Mouse (Mus musculus): Measurements from ENCODE around the gene Sgpl1. TPM values are rescaled to one million over a fixed set of nuclear protein-coding genes. Genes with fewer than 3 reads are reported as not detected.

The Sgpl1 gene
- polyA plus RNA-seq, 1 experiment from 2014 or later: 91.0 TPM

GRCm38 (mm10) chr10:61162366-61162765, 14.9 kb upstream of the Sgpl1 start:
- Histone ChIP-seq H3K4me1 (ENCODE audit: control insufficient read depth, insufficient read depth, low read length) (no peaks in the 10 kb centered on the region), H3K27ac (replicated peaks; ENCODE audit: low read depth, low read length) (no peak overlapping the region), H3K4me3 (ENCODE audit: low read depth, low read length) (no peak overlapping the region), H3K9ac (ENCODE audit: low read length) (no peak overlapping the region), H3K36me3 (ENCODE audit: control insufficient read depth, insufficient read depth, low read length) (no peaks in the 10 kb centered on the region), H3K4me2 (ENCODE audit: low read depth, severe bottlenecking) (no peak overlapping the region), H3K9me3 (ENCODE audit: control insufficient read depth, low read length) (no peaks in the 10 kb centered on the region), H3K27me3 (ENCODE audit: control insufficient read depth, insufficient read depth, low read length) (no peaks in the 10 kb centered on the region)
- ATAC-seq (ENCODE audit: insufficient number of reproducible peaks, low FRiP score, low TSS enrichment, low read depth) (no peak), DNase-seq (ENCODE audit: low spot score) (no peak)
- WGBS: 70% methylated on average over 3 of the region's 3 CpGs

DNA sequence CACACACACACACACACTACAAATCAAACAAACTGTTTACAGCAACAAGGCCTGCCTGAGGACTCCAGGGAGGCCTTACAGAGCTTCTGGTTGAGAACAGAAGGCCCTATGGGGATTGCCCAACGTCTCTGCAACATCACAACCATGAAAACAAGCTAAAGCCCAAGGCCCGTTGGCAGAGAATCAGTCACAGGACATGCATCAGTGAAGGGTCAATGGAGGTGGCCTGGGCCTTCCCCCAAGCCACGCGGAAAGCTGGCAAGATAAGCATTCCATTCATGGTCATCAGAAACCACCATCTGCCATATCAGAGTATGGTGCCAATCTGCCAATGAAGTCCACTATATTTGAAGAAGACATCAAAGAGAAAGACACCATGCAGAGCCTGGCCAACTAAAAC, 13.2 kb upstream of the Sgpl1 start:
- DNase-seq (ENCODE audit: low spot score) (no peak), ATAC-seq (ENCODE audit: insufficient number of reproducible peaks, low FRiP score, low TSS enrichment, low read depth) (no peak)
- no peak overlapping the region for H3K4me2 ChIP-seq (ENCODE audit: low read depth, severe bottlenecking)
- H3K27me3 ChIP-seq (ENCODE audit: control insufficient read depth, insufficient read depth, low read length): no peaks in the 10 kb centered on the region
- no peak overlapping the region for H3K27ac ChIP-seq (replicated peaks; ENCODE audit: low read depth, low read length)
- H3K4me1 ChIP-seq (ENCODE audit: control insufficient read depth, insufficient read depth, low read length): no peaks in the 10 kb centered on the region
- no peaks in the 10 kb centered on the region for H3K36me3 ChIP-seq (ENCODE audit: control insufficient read depth, insufficient read depth, low read length)
- H3K4me3 ChIP-seq (ENCODE audit: low read depth, low read length): no peak overlapping the region
- no peak overlapping the region for H3K9ac ChIP-seq (ENCODE audit: low read length)
- WGBS: 83% methylated on average over 4 of the region's 4 CpGs
- no peaks in the 10 kb centered on the region for H3K9me3 ChIP-seq (ENCODE audit: control insufficient read depth, low read length)

GRCm38 (mm10) chr10:61160089-61160488, 12.6 kb upstream of the Sgpl1 start:
- Histone ChIP-seq H3K9me3 (ENCODE audit: control insufficient read depth, low read length) (no peaks in the 10 kb centered on the region), H3K4me1 (ENCODE audit: control insufficient read depth, insufficient read depth, low read length) (no peaks in the 10 kb centered on the region), H3K27ac (replicated peaks; ENCODE audit: low read depth, low read length) (no peak overlapping the region), H3K9ac (ENCODE audit: low read length) (no peak overlapping the region), H3K27me3 (ENCODE audit: control insufficient read depth, insufficient read depth, low read length) (no peaks in the 10 kb centered on the region), H3K4me2 (ENCODE audit: low read depth, severe bottlenecking) (no peak overlapping the region), H3K4me3 (ENCODE audit: low read depth, low read length) (no peak overlapping the region), H3K36me3 (ENCODE audit: control insufficient read depth, insufficient read depth, low read length) (no peaks in the 10 kb centered on the region)
- no peak for ATAC-seq (ENCODE audit: insufficient number of reproducible peaks, low FRiP score, low TSS enrichment, low read depth)
- DNase-seq (ENCODE audit: low spot score): no peak
- WGBS: 81% methylated on average over 7 of the region's 7 CpGs

DNA sequence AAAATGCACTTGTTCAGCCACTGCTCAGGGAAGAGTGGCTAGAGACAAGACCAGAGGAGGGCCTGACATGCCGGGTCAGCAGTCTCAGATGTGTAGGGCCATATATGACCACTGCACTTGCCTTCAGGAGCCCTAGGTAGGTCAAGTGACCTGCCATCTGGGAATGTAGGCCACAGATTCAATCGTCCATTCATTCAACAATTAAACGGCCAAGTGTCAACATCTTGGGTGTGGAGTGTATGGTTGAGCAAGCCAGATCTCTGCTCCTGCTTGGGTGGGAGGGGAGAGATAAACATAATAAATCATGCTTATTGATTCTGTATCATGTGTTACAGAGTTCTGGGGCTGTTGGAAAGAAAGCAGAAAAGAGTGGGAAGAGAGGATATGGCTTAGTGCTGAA, 11.1 kb upstream of the Sgpl1 start:
- Histone ChIP-seq H3K4me1 (ENCODE audit: control insufficient read depth, insufficient read depth, low read length) (no peaks in the 10 kb centered on the region), H3K27me3 (ENCODE audit: control insufficient read depth, insufficient read depth, low read length) (no peaks in the 10 kb centered on the region), H3K9me3 (ENCODE audit: control insufficient read depth, low read length) (no peaks in the 10 kb centered on the region), H3K27ac (replicated peaks; ENCODE audit: low read depth, low read length) (no peak overlapping the region), H3K4me3 (ENCODE audit: low read depth, low read length) (no peak overlapping the region), H3K4me2 (ENCODE audit: low read depth, severe bottlenecking) (no peak overlapping the region), H3K9ac (ENCODE audit: low read length) (no peak overlapping the region), H3K36me3 (ENCODE audit: control insufficient read depth, insufficient read depth, low read length) (no peaks in the 10 kb centered on the region)
- ATAC-seq (ENCODE audit: insufficient number of reproducible peaks, low FRiP score, low TSS enrichment, low read depth) (no peak), DNase-seq (ENCODE audit: low spot score) (no peak)
- 77% methylated on average over 3 of the region's 3 CpGs for whole genome bisulfite sequencing

- Histone ChIP-seq H3K4me1 (ENCODE audit: control insufficient read depth, insufficient read depth, low read length) (no peaks in the 10 kb centered on the region), H3K9me3 (ENCODE audit: control insufficient read depth, low read length) (no peaks in the 10 kb centered on the region), H3K27me3 (ENCODE audit: control insufficient read depth, insufficient read depth, low read length) (no peaks in the 10 kb centered on the region), H3K36me3 (ENCODE audit: control insufficient read depth, insufficient read depth, low read length) (no peaks in the 10 kb centered on the region), H3K9ac (ENCODE audit: low read length) (no peak overlapping the region), H3K27ac (replicated peaks; ENCODE audit: low read depth, low read length) (no peak overlapping the region), H3K4me3 (ENCODE audit: low read depth, low read length) (no peak overlapping the region), H3K4me2 (ENCODE audit: low read depth, severe bottlenecking) (no peak overlapping the region)
- ATAC-seq (ENCODE audit: insufficient number of reproducible peaks, low FRiP score, low TSS enrichment, low read depth) (no peak), DNase-seq (ENCODE audit: low spot score) (no peak)
- 97% methylated on average over 2 of the region's 2 CpGs for WGBS
Observed at GRCm38 (mm10) chr10:61156453-61156852, 8.9 kb upstream of the Sgpl1 start.

DNA sequence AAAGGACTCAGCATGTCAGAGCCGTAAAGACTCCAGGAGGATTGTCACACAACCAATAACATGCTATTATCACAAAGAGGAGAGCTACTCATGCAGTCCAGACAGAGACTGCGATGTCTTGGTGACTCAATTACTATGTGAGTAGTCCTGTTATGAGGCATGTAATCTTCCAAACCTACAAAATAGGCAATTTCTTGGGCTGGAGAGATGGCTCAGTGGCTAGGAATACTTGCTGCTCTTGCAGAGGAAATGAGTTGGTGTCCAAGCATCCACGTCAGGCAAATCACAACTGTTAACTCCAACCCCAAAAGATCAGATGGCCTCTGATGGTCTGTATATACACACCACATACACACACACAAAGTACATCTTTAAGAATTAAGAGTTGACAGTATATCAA, 8.1 kb upstream of the Sgpl1 start:
- H3K36me3 ChIP-seq (ENCODE audit: control insufficient read depth, insufficient read depth, low read length): no peaks in the 10 kb centered on the region
- H3K27me3 ChIP-seq (ENCODE audit: control insufficient read depth, insufficient read depth, low read length): no peaks in the 10 kb centered on the region
- no peak overlapping the region for H3K4me3 ChIP-seq (ENCODE audit: low read depth, low read length)
- 81% methylated on average over 3 of the region's 3 CpGs for WGBS
- H3K9ac ChIP-seq (ENCODE audit: low read length): no peak overlapping the region
- DNase-seq (ENCODE audit: low spot score): no peak
- H3K27ac ChIP-seq (replicated peaks; ENCODE audit: low read depth, low read length): no peak overlapping the region
- H3K9me3 ChIP-seq (ENCODE audit: control insufficient read depth, low read length): no peaks in the 10 kb centered on the region
- no peaks in the 10 kb centered on the region for H3K4me1 ChIP-seq (ENCODE audit: control insufficient read depth, insufficient read depth, low read length)
- H3K4me2 ChIP-seq (ENCODE audit: low read depth, severe bottlenecking): no peak overlapping the region
- no peak for ATAC-seq (ENCODE audit: insufficient number of reproducible peaks, low FRiP score, low TSS enrichment, low read depth)

- Histone ChIP-seq H3K9me3 (ENCODE audit: control insufficient read depth, low read length) (no peaks in the 10 kb centered on the region), H3K4me1 (ENCODE audit: control insufficient read depth, insufficient read depth, low read length) (no peaks in the 10 kb centered on the region), H3K27me3 (ENCODE audit: control insufficient read depth, insufficient read depth, low read length) (no peaks in the 10 kb centered on the region), H3K9ac (ENCODE audit: low read length) (no peak overlapping the region), H3K36me3 (ENCODE audit: control insufficient read depth, insufficient read depth, low read length) (no peaks in the 10 kb centered on the region), H3K4me3 (ENCODE audit: low read depth, low read length) (no peak overlapping the region), H3K27ac (replicated peaks; ENCODE audit: low read depth, low read length) (no peak overlapping the region), H3K4me2 (ENCODE audit: low read depth, severe bottlenecking) (no peak overlapping the region)
- ATAC-seq (ENCODE audit: insufficient number of reproducible peaks, low FRiP score, low TSS enrichment, low read depth) (no peak), DNase-seq (ENCODE audit: low spot score) (no peak)
Observed at GRCm38 (mm10) chr10:61152131-61152530, 4.6 kb upstream of the Sgpl1 start.

DNA sequence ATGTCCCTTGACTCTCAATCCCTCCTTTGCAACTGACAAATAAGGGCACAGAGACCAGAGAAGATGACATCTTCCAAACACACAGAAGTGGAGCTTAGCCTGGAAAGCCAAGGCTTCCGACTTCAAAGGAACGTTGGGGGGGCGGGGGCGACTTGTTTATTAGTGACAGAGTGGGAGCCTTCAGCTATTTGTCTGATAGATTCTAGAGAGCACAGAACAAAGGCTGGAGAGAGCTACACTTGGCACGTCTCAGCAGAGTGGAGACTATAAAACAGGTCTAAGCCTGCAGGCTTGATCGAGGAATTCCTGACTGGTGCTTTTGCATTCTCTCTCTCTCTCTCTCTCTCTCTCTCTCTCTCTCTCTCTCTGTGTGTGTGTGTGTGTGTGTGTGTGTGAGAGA, 3.1 kb upstream of the Sgpl1 start:
- 13% methylated on average over 6 of the region's 6 CpGs for WGBS
- Histone ChIP-seq H3K36me3 (ENCODE audit: control insufficient read depth, insufficient read depth, low read length) (no peaks in the 10 kb centered on the region), H3K9me3 (ENCODE audit: control insufficient read depth, low read length) (no peaks in the 10 kb centered on the region), H3K27ac (replicated peaks; ENCODE audit: low read depth, low read length) (no peak overlapping the region), H3K4me3 (ENCODE audit: low read depth, low read length) (no peak overlapping the region), H3K27me3 (ENCODE audit: control insufficient read depth, insufficient read depth, low read length) (no peaks in the 10 kb centered on the region), H3K4me1 (ENCODE audit: control insufficient read depth, insufficient read depth, low read length) (peaks cover under 1% of the 10 kb centered on the region), H3K9ac (ENCODE audit: low read length) (no peak overlapping the region), H3K4me2 (ENCODE audit: low read depth, severe bottlenecking) (no peak overlapping the region)
- DNase-seq (ENCODE audit: low spot score) (no peak), ATAC-seq (ENCODE audit: insufficient number of reproducible peaks, low FRiP score, low TSS enrichment, low read depth) (no peak)

DNA sequence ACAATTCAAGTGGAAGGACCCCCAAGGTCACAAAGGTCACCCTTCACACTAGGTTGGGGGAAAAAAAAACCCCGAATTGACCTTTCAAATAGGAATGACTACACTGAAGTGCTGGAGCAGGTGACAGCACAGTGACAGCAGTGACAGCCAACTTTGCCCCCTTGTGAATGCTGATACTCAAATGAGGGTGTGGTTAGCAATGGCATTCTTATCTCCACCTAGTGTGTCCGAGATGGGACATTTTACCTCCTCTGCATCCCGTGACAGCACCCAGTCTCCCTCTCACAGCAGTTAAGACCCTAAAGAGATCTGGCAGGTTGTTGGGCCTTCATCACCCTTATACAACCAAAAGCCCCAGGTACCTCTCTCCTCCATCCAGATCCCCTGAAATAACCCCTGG, 2.0 kb upstream of the Sgpl1 start:
- DNase-seq (ENCODE audit: low spot score) (no peak), ATAC-seq (ENCODE audit: insufficient number of reproducible peaks, low FRiP score, low TSS enrichment, low read depth) (no peak)
- Histone ChIP-seq H3K4me3 (ENCODE audit: low read depth, low read length) (no peak overlapping the region), H3K4me2 (ENCODE audit: low read depth, severe bottlenecking) (no peak overlapping the region), H3K36me3 (ENCODE audit: control insufficient read depth, insufficient read depth, low read length) (no peaks in the 10 kb centered on the region), H3K27ac (replicated peaks; ENCODE audit: low read depth, low read length) (no peak overlapping the region), H3K9me3 (ENCODE audit: control insufficient read depth, low read length) (no peaks in the 10 kb centered on the region), H3K9ac (ENCODE audit: low read length) (no peak overlapping the region), H3K4me1 (ENCODE audit: control insufficient read depth, insufficient read depth, low read length) (peaks cover 3% of the 10 kb centered on the region), H3K27me3 (ENCODE audit: control insufficient read depth, insufficient read depth, low read length) (no peaks in the 10 kb centered on the region)
- 76% methylated on average over 3 of the region's 3 CpGs for WGBS

Data from limb, embryonic 11.5 days (tissue).